Mouse (Mus musculus): ENCODE measurements around the gene Amph.
"Not testable (repeated sequence)": the region's sequence is repeated elsewhere in the genome, so short reads cannot be mapped to it uniquely, and the experiment has no call there.

The Amph gene

DNA sequence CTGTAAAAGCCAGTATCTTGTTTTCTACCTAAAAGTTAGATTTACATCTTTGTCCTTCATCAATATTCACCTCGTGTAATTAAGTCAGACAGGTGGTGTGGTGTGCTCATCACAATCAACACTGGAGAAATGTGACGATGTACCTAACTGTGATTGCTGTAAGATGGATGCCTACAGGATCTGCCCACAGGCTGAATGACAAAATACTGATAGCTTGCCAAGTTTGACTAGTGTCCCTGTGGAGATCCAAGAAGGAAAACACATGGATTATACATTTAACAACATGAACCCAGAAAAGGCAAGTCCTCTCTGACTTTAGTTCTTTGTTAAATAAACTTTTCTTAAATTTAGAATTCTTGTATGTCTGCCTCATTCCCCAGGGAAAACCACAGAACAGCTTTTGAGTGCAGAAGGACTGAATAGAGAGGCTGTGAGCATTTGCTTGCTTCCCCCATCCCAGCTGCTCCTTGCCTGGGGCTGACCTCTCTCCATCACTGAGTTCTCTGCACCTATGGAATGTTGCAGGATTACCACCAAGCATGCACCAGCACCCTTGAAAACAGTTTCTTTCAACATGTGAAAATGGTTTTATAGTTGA is 77.2 kb downstream of the Amph start:
- no peak for DNase-seq (ENCODE audit: extremely low spot score, low spot score)

DNA sequence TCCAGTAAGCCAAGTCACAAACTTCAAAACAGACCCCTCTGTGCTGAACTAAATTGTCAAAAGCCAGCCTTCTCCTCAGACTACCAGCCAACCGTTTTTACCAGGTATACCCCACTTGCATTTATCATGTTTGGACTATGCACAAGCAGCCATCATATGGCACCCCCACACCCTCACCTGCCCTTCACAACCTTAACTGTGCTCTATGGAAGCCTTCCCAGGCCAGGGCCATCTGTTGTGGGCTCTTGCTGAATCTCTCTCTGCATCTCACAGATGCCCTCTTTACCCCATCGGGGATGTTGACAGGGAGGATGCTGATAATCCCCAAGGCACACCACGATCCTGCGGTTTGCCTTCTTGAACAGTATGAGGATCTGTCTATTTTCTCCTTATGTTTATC is 77.9 kb downstream of the Amph start:
- no peak for DNase-seq (ENCODE audit: extremely low spot score, low spot score)

DNA sequence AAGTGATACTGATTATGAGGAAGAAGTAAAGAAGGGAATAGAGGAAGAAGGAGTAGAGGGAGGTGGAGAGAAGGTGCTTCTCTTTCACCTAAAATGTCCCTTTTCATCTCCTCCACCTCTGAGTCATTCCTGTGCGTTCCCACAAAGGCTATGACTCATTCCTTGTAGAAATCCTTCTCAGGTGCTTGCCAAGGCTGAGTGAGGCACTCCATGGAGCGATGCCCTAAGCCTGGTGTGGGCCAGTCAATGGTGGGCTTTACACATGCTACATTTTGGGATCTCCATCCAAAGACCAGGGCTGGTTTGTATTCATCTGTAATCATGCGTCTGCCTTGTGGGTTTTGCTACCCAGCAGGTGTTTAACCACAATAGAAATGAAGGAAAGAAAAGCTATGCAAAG is 78.9 kb downstream of the Amph start:
- no peak for DNase-seq (ENCODE audit: extremely low spot score, low spot score)

DNA sequence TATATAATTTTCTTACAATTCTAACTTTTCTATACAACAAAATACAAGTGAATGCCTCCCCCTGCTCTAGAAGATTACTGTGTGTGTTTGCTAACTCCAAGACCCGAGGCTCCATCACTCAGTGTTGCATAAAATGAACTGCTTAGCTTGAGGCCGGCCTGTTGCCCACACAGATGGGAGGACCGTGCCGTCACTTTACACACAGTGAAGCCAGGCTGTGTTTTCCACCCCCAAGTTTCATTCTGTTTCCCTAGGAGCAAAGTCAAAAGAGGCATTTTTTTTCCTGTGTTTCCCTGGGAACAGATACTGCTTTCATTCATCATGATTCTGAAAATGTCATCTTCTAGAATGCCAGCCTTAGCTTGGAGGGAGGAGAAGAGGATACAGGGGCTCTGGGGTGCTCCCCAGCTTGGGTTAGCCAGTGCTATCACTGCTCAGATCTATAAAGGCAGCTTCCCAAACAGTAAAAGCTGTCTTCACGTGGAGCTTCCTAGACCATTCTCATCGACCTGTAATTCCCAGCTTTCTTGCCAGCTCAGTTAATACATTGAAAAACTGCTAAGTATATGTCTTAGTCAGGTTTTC is 79.9 kb downstream of the Amph start:
- no peak for DNase-seq (ENCODE audit: extremely low spot score, low spot score)

DNA sequence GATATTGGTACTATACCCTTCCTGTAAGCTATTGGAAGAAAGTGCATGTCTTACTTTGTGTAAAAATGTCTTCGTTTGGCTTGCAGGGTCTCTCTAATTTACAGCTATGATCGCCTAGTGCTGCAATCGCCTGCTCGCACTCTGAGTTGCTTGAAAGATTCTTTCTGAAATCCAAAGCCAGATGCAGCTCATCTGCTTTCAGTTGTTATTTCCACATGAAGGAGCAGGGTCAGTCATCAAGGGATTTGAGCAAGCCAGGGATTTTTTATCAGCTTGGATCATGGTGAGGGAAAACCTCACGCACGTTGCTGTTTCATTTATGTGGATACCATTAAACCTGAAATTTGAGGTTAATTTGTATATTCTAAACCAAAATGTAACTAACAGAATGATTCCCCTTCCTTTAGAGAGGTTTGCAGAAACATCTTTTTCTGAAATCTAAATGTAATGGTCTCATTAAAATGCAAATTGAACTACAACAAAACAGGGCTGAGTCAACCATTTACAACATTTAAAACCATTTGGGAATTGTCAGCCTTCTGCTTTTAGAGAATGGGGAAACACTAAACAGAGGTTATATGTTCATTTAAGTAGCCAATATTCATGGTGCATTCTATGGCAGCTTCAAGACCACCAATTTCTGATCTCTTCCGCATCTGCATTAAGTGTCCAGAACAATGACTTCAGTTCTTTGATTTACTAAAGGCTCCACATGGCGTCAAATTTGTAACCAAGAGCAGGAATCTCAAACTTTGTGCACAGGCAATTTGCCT is 84.1 kb downstream of the Amph start:
- no peak for DNase-seq (ENCODE audit: extremely low spot score, low spot score)

DNA sequence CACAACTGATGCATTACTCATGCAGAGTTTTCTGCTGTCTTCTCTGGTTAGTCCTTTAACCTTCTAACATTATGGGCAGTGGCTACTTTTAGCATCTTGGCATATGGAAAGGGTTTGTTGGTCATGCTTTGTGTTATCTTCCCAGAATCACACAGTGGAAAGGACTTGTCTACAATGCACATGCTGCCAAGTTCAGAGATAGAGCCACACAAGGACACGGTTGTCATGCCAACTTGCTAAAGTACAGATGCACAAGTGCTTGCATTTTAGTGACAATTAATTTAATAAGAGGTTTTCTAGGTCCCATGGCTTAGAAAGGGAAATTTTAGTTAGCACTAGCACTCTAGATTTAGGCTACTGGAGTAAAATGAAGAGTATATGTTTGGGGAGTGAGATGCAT is 104.1 kb downstream of the Amph start:
- no peak for DNase-seq (ENCODE audit: extremely low spot score, low spot score)

DNA sequence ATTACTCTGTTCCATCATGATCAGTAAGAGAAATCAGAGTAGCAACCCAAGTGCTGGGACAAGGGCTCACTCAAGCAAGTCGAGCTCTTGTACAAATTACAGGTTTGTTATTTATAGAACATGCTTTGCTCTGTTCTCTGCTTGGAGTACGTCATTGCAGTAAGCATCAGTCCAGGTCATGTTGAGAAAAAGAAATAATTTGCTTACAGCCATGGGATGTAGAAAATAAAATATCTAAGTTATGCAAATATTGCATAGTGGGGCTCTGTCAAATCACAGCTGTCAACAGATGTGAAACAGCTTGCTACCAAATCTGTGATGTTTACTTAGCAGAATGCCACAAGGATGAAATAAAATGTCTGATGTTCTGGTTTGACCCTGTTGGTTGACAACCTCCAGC is 106.5 kb downstream of the Amph start:
- no peak for DNase-seq (ENCODE audit: extremely low spot score, low spot score)

DNA sequence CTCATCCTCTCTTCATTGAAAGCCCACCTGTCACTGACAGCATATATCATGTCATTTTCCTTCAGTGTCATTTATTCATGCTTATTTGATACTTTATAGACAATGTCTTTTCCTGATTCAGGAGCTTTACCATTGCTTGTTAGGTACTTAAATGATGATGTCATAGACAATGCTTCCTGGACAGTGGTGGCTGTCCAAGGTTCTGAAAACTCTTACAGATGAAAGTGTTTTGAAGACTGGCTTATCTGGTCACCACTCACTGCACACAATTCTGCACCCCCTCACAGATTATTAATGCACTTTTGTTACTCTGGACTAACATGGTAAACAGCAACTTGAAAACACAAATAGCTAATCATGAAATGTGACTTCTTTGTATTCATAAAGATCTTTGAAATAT is 124.3 kb downstream of the Amph start:
- DNase-seq (ENCODE audit: extremely low spot score, low spot score) = no peak

DNA sequence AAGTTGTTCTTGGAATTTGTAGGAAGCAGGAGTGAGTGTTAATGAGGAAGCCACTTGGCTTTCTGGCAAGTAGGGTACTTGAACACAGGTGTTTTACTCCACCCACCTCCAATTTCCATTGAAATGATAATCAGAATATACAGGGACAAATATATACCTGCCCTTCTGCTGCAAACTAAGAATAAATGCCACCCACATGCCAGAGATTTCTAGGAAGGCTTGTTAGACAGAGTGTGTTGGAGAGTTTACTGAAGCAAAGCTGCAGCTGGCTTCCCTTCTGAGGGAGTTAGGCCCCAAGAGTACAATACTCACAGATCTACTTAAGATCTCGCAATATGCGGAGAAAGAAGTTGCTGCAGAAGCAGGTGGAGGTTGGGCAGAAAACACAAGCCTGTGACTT is 129.4 kb downstream of the Amph start:
- DNase-seq (ENCODE audit: extremely low spot score, low spot score) = no peak

DNA sequence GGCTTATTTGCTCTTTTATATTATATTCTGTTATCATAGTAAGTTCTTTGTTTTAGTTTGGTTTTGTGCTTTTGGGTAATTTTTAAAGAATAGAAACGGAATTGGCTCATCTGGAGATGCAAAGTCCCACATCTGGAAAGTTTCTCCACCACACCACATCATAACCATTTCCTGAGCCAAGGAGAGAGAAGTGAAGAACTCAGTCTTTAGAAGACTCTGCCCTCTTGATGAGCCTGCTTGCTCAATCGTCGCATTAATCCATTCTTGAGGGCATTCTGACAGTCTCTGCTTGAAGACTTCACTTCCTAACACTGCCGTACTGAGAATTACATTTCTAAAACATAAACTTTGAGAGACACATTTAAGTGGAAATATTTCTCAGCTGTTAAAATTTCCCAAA is 133.9 kb downstream of the Amph start:
- DNase-seq (ENCODE audit: extremely low spot score, low spot score) = no peak

DNA sequence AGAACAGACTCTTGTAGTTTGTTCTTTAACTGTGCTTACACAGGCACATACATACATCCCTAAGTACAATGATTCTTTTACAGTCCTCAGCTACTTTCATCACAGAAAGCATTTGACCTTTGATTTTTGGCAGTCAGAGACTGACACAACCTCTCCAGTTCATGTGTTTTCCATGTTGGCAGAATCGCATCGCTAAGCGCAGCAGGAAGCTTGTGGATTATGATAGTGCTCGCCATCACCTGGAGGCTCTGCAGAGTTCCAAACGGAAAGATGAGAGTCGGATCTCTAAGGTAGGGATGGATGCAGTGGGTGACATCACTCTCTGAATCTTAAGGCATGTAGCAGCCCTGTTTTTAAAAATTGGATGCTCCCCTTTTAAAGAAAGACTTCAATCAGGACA is 146.6 kb downstream of the Amph start:
- DNase-seq (ENCODE audit: extremely low spot score, low spot score) = no peak

DNA sequence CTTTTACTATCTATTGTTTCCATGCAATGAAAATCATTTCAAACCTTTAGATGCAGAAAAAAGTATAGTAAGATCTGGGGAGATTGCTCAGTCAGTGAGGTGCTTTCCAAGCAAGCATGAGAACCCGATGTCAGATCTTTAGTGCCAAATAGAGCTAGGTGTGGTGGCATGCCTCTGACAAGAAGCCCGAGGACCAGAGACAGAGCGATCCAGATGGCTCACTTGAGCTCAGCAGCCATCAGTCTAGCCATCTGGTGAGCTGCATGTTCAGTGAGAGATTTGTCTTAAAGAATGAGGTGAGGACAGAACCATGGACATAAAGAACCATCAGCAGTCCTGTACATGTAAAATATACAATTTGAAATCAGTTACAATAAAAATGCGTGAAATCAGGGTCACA is 149.1 kb downstream of the Amph start:
- no peak for DNase-seq (ENCODE audit: extremely low spot score, low spot score)

DNA sequence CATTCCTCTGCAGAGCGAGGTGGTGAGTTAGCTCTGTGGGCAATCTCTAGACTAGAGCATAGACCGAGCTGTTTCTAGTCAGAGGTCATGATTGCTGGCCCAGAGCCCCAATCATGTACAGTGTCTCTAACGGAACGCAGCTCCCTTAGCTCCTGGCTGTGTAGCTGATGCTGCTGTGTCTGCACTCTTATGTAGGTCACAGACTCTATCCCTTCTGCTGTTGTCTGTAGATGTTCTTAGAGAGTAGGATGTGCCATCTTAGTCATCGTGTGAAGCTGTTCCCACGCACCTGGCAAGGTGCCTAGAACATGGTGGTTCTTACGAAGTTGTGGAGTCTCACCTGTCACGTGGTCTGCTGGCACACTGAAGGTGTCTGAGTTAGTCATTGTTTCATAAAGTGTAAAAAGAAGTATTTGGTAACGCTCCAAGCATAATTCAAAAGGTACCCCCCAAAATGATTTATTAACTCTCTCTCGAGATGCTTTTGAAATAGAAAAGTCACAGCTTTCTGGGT is 153.9 kb downstream of the Amph start:
- DNase-seq (ENCODE audit: extremely low spot score, low spot score) = no peak

DNA sequence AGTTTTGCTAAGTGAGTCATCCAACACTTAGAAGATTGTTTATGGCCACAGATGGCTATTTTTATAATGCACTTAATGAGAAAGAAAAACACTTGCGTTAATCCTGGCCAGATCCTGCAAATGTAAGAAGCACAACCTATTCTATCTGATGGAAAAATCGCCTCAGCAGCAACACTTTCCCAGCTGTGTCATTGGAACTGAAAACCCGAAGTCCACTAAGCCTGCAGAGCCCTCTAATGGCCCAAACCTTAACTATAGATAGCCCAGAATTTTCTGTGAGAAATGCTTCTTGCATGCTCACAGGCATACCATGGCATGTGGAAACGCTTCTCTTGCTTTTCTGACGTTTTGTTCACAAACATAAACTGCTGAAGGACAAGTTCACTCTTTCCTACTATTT is 158.4 kb downstream of the Amph start:
- no peak for DNase-seq (ENCODE audit: extremely low spot score, low spot score)

DNA sequence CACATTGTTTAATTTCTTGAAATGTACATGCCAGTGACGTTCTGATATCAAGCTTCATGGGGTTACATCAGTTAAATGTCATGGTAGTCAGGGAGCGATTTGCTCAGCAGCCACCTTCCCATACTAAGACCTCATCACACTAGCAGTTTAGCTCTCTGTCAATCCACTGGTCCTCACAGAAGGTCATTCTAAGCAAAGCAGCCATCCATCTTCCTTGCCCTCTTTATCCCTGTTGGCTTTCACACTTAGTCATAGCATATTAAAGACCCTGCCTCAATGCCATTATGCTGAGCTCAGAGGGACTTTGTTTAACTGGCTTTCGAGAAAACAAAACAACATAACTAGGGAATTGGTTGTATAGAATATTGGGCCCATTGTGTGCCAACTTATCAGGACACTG is 161.3 kb downstream of the Amph start:
- DNase-seq (ENCODE audit: extremely low spot score, low spot score) = no peak

DNA sequence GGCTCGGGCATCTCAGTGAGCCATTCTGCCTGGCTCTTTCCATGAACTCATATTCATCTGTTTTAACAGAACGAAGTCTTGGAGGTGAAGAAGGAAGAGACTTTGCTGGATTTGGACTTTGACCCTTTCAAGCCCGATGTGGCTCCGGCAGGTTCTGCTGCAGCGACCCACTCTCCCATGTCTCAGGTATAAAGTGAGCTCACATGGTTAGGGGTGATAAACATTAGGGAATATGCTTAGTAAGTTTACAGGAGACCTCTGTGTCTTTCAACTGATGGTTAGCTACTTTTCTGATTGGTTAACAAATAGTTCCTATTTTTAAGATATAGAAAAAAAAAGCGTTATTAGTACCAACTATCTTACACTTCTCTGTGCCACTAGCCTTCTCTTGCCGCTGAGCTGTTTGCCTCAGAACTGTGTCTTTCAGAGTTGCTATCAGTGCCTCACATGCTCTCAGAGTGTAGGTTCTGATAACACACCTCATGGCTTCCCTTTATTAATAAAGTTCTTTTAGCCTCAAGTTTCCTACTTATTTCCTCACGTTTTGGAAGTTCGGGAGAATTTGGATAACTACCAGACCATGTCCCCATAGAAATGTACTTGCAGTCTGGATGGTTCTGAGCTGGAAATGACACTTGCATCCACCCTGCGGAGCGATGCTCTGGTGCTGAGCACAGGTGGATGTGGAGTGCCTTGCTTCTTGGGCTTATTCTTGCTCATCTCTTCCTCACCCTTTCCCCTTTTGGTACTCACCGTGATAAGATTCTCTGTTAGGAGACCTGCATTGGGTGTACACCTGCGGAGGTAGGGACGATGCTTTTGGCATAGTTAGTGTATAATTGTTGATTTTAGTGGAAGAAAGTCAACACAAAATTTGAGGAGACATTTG is 165.3 kb downstream of the Amph start:
- no peak for DNase-seq (ENCODE audit: extremely low spot score, low spot score)

DNA sequence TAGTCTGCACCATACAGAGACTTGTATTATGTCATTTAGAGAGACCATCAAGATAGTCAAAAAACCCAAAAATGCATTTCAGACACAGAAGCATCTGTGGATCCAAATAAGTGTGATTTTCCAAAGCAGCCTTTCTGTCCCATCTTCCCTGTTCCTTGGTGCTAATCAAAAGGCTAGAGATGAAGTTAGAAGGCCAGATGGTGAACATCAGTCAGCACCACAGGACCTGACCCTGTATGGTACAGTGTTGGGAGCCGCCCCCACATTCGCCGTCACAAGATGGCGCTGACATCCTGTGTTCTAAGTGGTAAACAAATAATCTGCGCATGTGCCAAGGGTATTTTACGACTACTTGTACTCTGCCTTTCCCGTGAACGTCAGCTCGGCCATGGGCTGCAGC is 166.8 kb downstream of the Amph start:
- DNase-seq (ENCODE audit: extremely low spot score, low spot score) = not testable (repeated sequence)

DNA sequence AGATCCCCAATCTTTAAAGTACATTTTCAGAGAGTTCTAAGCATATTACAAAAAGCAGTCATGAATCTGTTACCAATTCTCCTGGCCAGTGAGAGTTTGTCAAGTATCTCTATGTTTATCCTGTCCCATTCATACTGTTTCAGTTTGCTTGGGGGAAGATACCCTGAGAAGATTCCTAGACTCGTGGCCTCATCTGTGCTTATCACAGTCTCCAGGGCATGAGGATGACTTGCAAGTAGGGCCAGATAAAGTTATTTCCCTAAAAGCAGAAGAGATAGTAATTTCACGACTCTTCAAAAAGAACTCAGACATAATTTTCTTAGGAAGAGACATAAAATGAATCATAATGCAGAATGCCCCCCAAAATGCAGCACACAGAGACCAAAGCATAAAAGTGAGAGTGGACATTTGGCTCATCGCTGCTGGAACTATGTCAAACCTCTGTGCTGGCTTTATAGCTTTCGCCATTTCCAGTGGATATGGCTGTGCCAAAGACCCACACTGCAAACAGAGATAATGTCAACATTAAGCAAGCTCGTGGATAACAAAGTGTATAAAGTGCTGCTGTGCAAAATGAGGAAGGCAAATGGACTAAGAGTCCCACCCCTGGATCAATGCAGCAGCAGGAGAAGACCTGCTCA is 179.0 kb downstream of the Amph start:
- DNase-seq (ENCODE audit: extremely low spot score, low spot score) = no peak

DNA sequence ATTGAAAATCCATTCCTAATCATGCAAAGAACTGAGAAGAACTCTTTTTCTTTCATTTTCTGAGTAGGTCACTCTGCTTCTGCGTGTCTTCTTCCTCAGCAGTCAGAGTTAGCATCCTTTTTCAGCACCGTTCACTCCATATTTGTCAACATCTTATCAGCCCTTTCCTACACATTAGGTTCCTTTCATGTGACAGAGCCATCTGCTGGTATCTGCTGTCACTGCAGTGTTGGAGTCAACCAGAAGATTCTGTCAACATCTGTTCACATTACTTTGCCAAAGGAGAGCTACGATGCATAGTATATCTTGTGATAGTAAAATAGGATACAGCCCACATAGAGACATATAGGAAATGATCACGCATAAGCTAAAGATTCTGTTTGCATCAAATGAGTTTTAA is 185.8 kb downstream of the Amph start:
- no peak for DNase-seq (ENCODE audit: extremely low spot score, low spot score)

DNA sequence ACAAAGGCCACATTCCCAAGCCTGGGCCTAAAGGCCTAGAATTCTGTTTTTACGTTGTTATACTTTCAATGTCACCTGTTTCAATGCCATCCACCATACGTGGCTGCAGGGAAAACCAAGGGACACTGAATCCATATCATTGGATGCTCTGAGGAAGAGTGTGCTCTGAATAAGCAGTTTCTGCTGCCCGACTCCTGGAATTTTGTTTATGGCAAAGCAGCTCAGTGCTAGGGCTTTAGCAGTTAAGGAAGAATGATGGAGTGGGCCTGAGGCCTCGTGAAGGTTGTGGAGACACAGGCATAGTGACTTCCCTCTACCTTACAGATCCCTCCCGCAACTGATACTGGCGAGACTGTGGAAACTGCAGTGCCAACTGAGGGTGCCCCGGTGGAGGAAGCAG is 189.2 kb downstream of the Amph start:
- DNase-seq (ENCODE audit: extremely low spot score, low spot score) = no peak

DNA sequence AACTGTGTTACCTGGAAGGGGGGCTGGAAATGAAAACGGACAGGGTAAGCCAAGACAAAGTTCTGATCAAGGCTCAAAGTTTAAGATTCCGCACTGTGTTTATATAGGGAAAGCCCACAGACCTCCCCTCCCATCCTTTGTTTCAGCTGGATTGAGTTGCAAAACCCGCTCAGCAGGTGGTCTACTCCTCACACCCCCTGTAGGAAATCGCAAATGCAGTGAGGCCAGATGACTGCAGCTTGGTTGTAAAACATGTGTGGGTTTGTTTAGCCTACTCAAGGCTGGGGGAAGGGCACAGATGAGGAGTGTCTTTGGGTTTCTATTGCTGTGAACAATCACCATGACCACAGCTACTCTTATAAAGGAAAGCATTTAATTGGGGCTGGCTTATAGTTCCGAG is 189.9 kb downstream of the Amph start:
- no peak for DNase-seq (ENCODE audit: extremely low spot score, low spot score)
